Mouse (Mus musculus): ENCODE measurements at regions not wholly inside any gene's neighbourhood (a gene's known extent, or its start where the extent isn't known, plus 50 kb on each side); places are given as distances from the start of the nearest gene placed in this dataset.

GRCm38 (mm10) chr11:84653481-84653880, 128.1 kb upstream of the Lhx1 start:
- peaks cover 55% of the 10 kb centered on the region for H3K27me3 ChIP-seq (replicated peaks; ENCODE audit: low read depth, poor library complexity, severe bottlenecking)
- peaks cover 11% of the 10 kb centered on the region for H3K4me1 ChIP-seq
- DNase-seq (ENCODE audit: low spot score), result peak; percentile 66
- no peak overlapping the region for H3K4me3 ChIP-seq
- no peaks in the 10 kb centered on the region for H3K36me3 ChIP-seq (replicated peaks)
- 34% methylated on average over 8 of the region's 8 CpGs for WGBS
- no peak overlapping the region for H3K27ac ChIP-seq (replicated peaks)
- H3K9me3 ChIP-seq, result no peaks in the 10 kb centered on the region

GRCm38 (mm10) chr11:84648899-84649298, 123.6 kb upstream of the Lhx1 start:
- Histone ChIP-seq H3K36me3 (replicated peaks) (no peaks in the 10 kb centered on the region), H3K27me3 (replicated peaks; ENCODE audit: low read depth, poor library complexity, severe bottlenecking) (peaks cover 57% of the 10 kb centered on the region), H3K9me3 (peaks cover 5% of the 10 kb centered on the region; the same call in 1 of the 2 replicates), H3K27ac (replicated peaks) (no peak overlapping the region), H3K4me3 (no peak overlapping the region), H3K4me1 (peaks cover 8% of the 10 kb centered on the region)
- DNase-seq (ENCODE audit: low spot score), result no peak
- WGBS, result 92% methylated on average over 5 of the region's 5 CpGs

GRCm38 (mm10) chr11:84647104-84647503, 121.8 kb upstream of the Lhx1 start:
- DNase-seq (ENCODE audit: low spot score), result no peak
- Histone ChIP-seq H3K4me3 (no peak overlapping the region), H3K27me3 (replicated peaks; ENCODE audit: low read depth, poor library complexity, severe bottlenecking) (peaks cover 67% of the 10 kb centered on the region), H3K27ac (replicated peaks) (no peak overlapping the region), H3K36me3 (replicated peaks) (no peaks in the 10 kb centered on the region), H3K9me3 (peaks cover 5% of the 10 kb centered on the region; the same call in 1 of the 2 replicates), H3K4me1 (peaks cover 14% of the 10 kb centered on the region)
- WGBS, result 92% methylated on average over 5 of the region's 5 CpGs

- WGBS, result 44% methylated on average over 5 of the region's 5 CpGs
- Histone ChIP-seq H3K36me3 (replicated peaks) (no peaks in the 10 kb centered on the region), H3K4me1 (peaks cover 41% of the 10 kb centered on the region), H3K27ac (replicated peaks) (peak overlapping the region; percentile 88; the same call in 1 of the 2 replicates), H3K9me3 (peaks cover 5% of the 10 kb centered on the region; the same call in 1 of the 2 replicates), H3K27me3 (replicated peaks; ENCODE audit: low read depth, poor library complexity, severe bottlenecking) (peaks cover 79% of the 10 kb centered on the region), H3K4me3 (peak overlapping the region; percentile 66)
- DNase-seq (ENCODE audit: low spot score), result peak; percentile 29
Measured at GRCm38 (mm10) chr11:84643107-84643372, 117.7 kb upstream of the Lhx1 start.

GRCm38 (mm10) chr11:84642300-84643106, 117.2 kb upstream of the Lhx1 start:
- Histone ChIP-seq H3K9me3 (peaks cover under 1% of the 10 kb centered on the region; the same call in 1 of the 2 replicates), H3K27ac (replicated peaks) (peak overlapping the region; percentile 88), H3K36me3 (replicated peaks) (no peaks in the 10 kb centered on the region), H3K4me3 (peak overlapping the region; percentile 66), H3K4me1 (peaks cover 46% of the 10 kb centered on the region), H3K27me3 (replicated peaks; ENCODE audit: low read depth, poor library complexity, severe bottlenecking) (peaks cover 84% of the 10 kb centered on the region)
- 2% methylated on average over 67 of the region's 67 CpGs for WGBS
- peak; percentile 70 for DNase-seq (ENCODE audit: low spot score)

- no peaks in the 10 kb centered on the region for H3K36me3 ChIP-seq (replicated peaks)
- H3K4me1 ChIP-seq, result peaks cover 55% of the 10 kb centered on the region
- no peaks in the 10 kb centered on the region for H3K9me3 ChIP-seq
- H3K27ac ChIP-seq (replicated peaks), result peak overlapping the region; percentile 88; the same call in 1 of the 2 replicates
- H3K27me3 ChIP-seq (replicated peaks; ENCODE audit: low read depth, poor library complexity, severe bottlenecking), result peaks cover 93% of the 10 kb centered on the region
- WGBS, result 17% methylated on average over 5 of the region's 5 CpGs
- no peak for DNase-seq (ENCODE audit: low spot score)
- H3K4me3 ChIP-seq, result peak overlapping the region; percentile 66
Measured at GRCm38 (mm10) chr11:84641601-84642000, 116.3 kb upstream of the Lhx1 start.

- Histone ChIP-seq H3K4me1 (peaks cover 53% of the 10 kb centered on the region), H3K27ac (replicated peaks) (no peak overlapping the region)
- WGBS, result 16% methylated on average over 9 of the region's 9 CpGs
Measured at GRCm38 (mm10) chr11:84638353-84638752, 113.0 kb upstream of the Lhx1 start.

GRCm38 (mm10) chr11:84637268-84637667, 111.9 kb upstream of the Lhx1 start:
- Histone ChIP-seq H3K27me3 (replicated peaks; ENCODE audit: low read depth, poor library complexity, severe bottlenecking) (peaks cover 92% of the 10 kb centered on the region), H3K4me1 (peaks cover 48% of the 10 kb centered on the region), H3K9me3 (no peaks in the 10 kb centered on the region), H3K27ac (replicated peaks) (no peak overlapping the region), H3K36me3 (replicated peaks) (no peaks in the 10 kb centered on the region), H3K4me3 (no peak overlapping the region)
- DNase-seq (ENCODE audit: low spot score), result no peak
- WGBS, result 22% methylated on average over 8 of the region's 8 CpGs

More at GRCm38 (mm10) chr11:84638353-84638752, 113.0 kb upstream of the Lhx1 start:
- Histone ChIP-seq H3K36me3 (replicated peaks) (no peaks in the 10 kb centered on the region), H3K4me3 (no peak overlapping the region), H3K9me3 (no peaks in the 10 kb centered on the region), H3K27me3 (replicated peaks; ENCODE audit: low read depth, poor library complexity, severe bottlenecking) (peaks cover 95% of the 10 kb centered on the region)
- no peak for DNase-seq (ENCODE audit: low spot score)

GRCm38 (mm10) chr11:84634990-84635389, 109.7 kb upstream of the Lhx1 start:
- no peaks in the 10 kb centered on the region for H3K36me3 ChIP-seq (replicated peaks)
- H3K4me3 ChIP-seq, result no peak overlapping the region
- no peak overlapping the region for H3K27ac ChIP-seq (replicated peaks)
- no peak for DNase-seq (ENCODE audit: low spot score)
- H3K9me3 ChIP-seq, result no peaks in the 10 kb centered on the region
- peaks cover 30% of the 10 kb centered on the region for H3K4me1 ChIP-seq
- WGBS, result 34% methylated on average over 3 of the region's 4 CpGs
- H3K27me3 ChIP-seq (replicated peaks; ENCODE audit: low read depth, poor library complexity, severe bottlenecking), result peaks cover 81% of the 10 kb centered on the region

GRCm38 (mm10) chr11:84633300-84633699, 108.0 kb upstream of the Lhx1 start:
- H3K36me3 ChIP-seq (replicated peaks), result no peaks in the 10 kb centered on the region
- no peak for DNase-seq (ENCODE audit: low spot score)
- H3K27ac ChIP-seq (replicated peaks), result no peak overlapping the region
- H3K4me3 ChIP-seq, result no peak overlapping the region
- peaks cover 21% of the 10 kb centered on the region for H3K4me1 ChIP-seq
- no peaks in the 10 kb centered on the region for H3K9me3 ChIP-seq
- 70% methylated on average over 8 of the region's 8 CpGs for WGBS
- H3K27me3 ChIP-seq (replicated peaks; ENCODE audit: low read depth, poor library complexity, severe bottlenecking), result peaks cover 65% of the 10 kb centered on the region

- no peak overlapping the region for H3K4me3 ChIP-seq
- 75% methylated on average over 2 of the region's 2 CpGs for WGBS
- H3K27ac ChIP-seq (replicated peaks), result no peak overlapping the region
Measured at GRCm38 (mm10) chr11:84628111-84628510, 102.8 kb upstream of the Lhx1 start.

GRCm38 (mm10) chr11:84627685-84628084, 102.3 kb upstream of the Lhx1 start:
- peaks cover 21% of the 10 kb centered on the region for H3K4me1 ChIP-seq
- no peak overlapping the region for H3K27ac ChIP-seq (replicated peaks)
- no peaks in the 10 kb centered on the region for H3K36me3 ChIP-seq (replicated peaks)
- peaks cover 26% of the 10 kb centered on the region for H3K27me3 ChIP-seq (replicated peaks; ENCODE audit: low read depth, poor library complexity, severe bottlenecking)
- DNase-seq (ENCODE audit: low spot score), result no peak
- H3K9me3 ChIP-seq, result no peaks in the 10 kb centered on the region
- H3K4me3 ChIP-seq, result no peak overlapping the region
- 73% methylated on average over 11 of the region's 11 CpGs for WGBS

More at GRCm38 (mm10) chr11:84628111-84628510, 102.8 kb upstream of the Lhx1 start:
- H3K27me3 ChIP-seq (replicated peaks; ENCODE audit: low read depth, poor library complexity, severe bottlenecking), result peaks cover 31% of the 10 kb centered on the region
- H3K4me1 ChIP-seq, result peaks cover 23% of the 10 kb centered on the region
- DNase-seq (ENCODE audit: low spot score), result no peak
- no peaks in the 10 kb centered on the region for H3K9me3 ChIP-seq
- H3K36me3 ChIP-seq (replicated peaks), result no peaks in the 10 kb centered on the region

- no peak for DNase-seq (ENCODE audit: low spot score)
- Histone ChIP-seq H3K27me3 (replicated peaks; ENCODE audit: low read depth, poor library complexity, severe bottlenecking) (peaks cover 22% of the 10 kb centered on the region), H3K4me3 (no peak overlapping the region), H3K9me3 (no peaks in the 10 kb centered on the region), H3K27ac (replicated peaks) (no peak overlapping the region), H3K4me1 (peaks cover 17% of the 10 kb centered on the region), H3K36me3 (replicated peaks) (no peaks in the 10 kb centered on the region)
- 71% methylated on average over 2 of the region's 2 CpGs for WGBS
Measured at GRCm38 (mm10) chr11:84627259-84627658, 101.9 kb upstream of the Lhx1 start.

Data from embryonic facial prominence, embryonic 10.5 days (tissue).